9 mouse cellular contexts compared by ENCODE assay signal in the genomic region with DNA sequence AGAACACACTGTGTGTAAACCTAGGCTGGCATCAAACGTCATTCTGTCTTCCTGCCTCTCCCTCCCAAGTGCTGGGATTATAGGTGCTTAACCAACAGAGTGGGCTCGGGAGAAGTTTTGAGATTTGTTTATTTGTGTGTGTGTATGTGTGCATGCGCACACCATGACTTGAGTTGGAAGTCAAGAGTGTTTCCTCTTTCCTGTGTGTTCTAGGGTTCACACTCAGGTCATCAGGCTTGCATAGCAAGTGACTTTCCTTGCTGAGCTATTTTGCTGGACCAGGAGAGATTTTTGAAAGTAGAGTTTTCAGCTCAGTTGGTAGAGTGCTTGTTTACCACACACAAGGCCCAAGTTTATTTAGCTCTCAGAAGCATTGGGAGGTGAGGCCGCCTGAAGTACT. TPM values are rescaled to one million over a fixed set of nuclear protein-coding genes. Genes with fewer than 3 reads are reported as not detected.
A peak's percentile ranks its signal among the peaks of the same experiment; 100 is the strongest.
DNase-seq lines count a peak whose midpoint lies in the region; ATAC-seq and TF ChIP-seq lines count a peak whose summit lies in the region.
"Had no signal": no experiment of that assay in that cellular context is flagged by ENCODE, and none has a peak within 500 bp of the region (broad histone marks: within the 10 kb centered on the region; RNA-seq: fewer than 3 reads in every experiment).

No protein-coding gene starts in this region.

- intact Hi-C loops in left cerebral cortex, postnatal 36 days (cut with DNase I), result no loop called here

- peak overlapping the region; percentile 91; the same call in 1 of the 2 replicates for H3K4me3 ChIP-seq in layer of hippocampus, adult 2 months
- H3K4me3 ChIP-seq in hindbrain, embryonic 13.5 days, result peak overlapping the region; percentile 18; the same call in 1 of the 2 replicates
- no peak overlapping the region for H3K4me3 ChIP-seq in liver, embryonic 15.5 days (replicated peaks)

- peaks cover 23% of the 10 kb centered on the region for H3K36me3 ChIP-seq in hindbrain, embryonic 13.5 days
- H3K36me3 ChIP-seq in liver, embryonic 15.5 days (replicated peaks), result peaks cover 24% of the 10 kb centered on the region
- no peaks in the 10 kb centered on the region; the same call in 1 of the 2 replicates for H3K36me3 ChIP-seq in splenic B cell, adult 2 months (ENCODE audit: control insufficient read depth, insufficient read depth, low read length, poor library complexity, severe bottlenecking)

- H3K4me1 ChIP-seq in hindbrain, embryonic 13.5 days (replicated peaks), result peaks cover 30% of the 10 kb centered on the region
- H3K4me1 ChIP-seq in liver, embryonic 15.5 days (replicated peaks), result peaks cover 42% of the 10 kb centered on the region

- no peak for TF ChIP-seq CTCF in layer of hippocampus, adult 2 months (conservative IDR thresholded peaks at IDR 0.05)

- H3K27me3 ChIP-seq in hindbrain, embryonic 13.5 days, result no peaks in the 10 kb centered on the region
- H3K27me3 ChIP-seq in liver, embryonic 15.5 days, result no peaks in the 10 kb centered on the region
- no peaks in the 10 kb centered on the region for H3K27me3 ChIP-seq in splenic B cell, adult 2 months (ENCODE audit: control insufficient read depth, insufficient read depth, low read length, poor library complexity, severe bottlenecking)
- H3K27me3 ChIP-seq: Patski had no signal

- H3K9me3 ChIP-seq in hindbrain, embryonic 13.5 days, result no peaks in the 10 kb centered on the region
- no peaks in the 10 kb centered on the region for H3K9me3 ChIP-seq in liver, embryonic 15.5 days (replicated peaks)

- H3K4me2 ChIP-seq in hindbrain, embryonic 13.5 days, result peak overlapping the region; percentile 72
- peak overlapping the region; percentile 23 for H3K4me2 ChIP-seq in liver, embryonic 15.5 days

- no peak overlapping the region for H3K9ac ChIP-seq in hindbrain, embryonic 13.5 days
- no peak overlapping the region for H3K9ac ChIP-seq in liver, embryonic 15.5 days

- ATAC-seq in hindbrain, embryonic 13.5 days (ENCODE audit: low FRiP score), result no peak
- ATAC-seq in liver, embryonic 15.5 days (ENCODE audit: insufficient read depth), result no peak
- ATAC-seq: Patski had no signal

- H3K27ac ChIP-seq in layer of hippocampus, adult 2 months, result no peak overlapping the region; the same call in 1 of the 2 replicates
- H3K27ac ChIP-seq in hindbrain, embryonic 13.5 days, result no peak overlapping the region
- peak overlapping the region; percentile 48 for H3K27ac ChIP-seq in liver, embryonic 15.5 days (replicated peaks)

- no peak for DNase-seq in layer of hippocampus, adult 2 months (ENCODE audit: low spot score in 2 of 2)
- no peak for DNase-seq in layer of hippocampus, adult 11-12 months (ENCODE audit: low spot score)
- peak; percentile 26 for DNase-seq in splenic B cell, adult 2 months (ENCODE audit: low read depth, low spot score)
- no peak for DNase-seq in cerebellum, adult 11-12 months
- DNase-seq in left cerebral cortex, postnatal 36 days (ENCODE audit: low spot score in 2 of 2), result no peak
- DNase-seq in layer of hippocampus, adult 9-10 months (ENCODE audit: low spot score), result no peak

- WGBS in hindbrain, embryonic 13.5 days, result 75% methylated on average over 4 of the region's 4 CpGs
- 49% methylated on average over 4 of the region's 4 CpGs for WGBS in liver, embryonic 15.5 days (ENCODE audit: insufficient replicate concordance)

RNA-seq across cellular contexts. Expression of gene Itch, which starts 1.8 kb away (rescaled TPM):
- 10 to 100 TPM; 58.7 to 60.1 TPM for total RNA-seq in layer of hippocampus, adult 2 months (2021)
- polyA plus RNA-seq in hindbrain, embryonic 13.5 days (2015; fragmentation: Nextera tagmentation; extraction: Ambion mirVana), result 46.6 and 51.9 TPM in 2 replicates
- 16.0 and 17.2 TPM in 2 replicates for polyA plus RNA-seq in liver, embryonic 15.5 days (2015; fragmentation: Nextera tagmentation; extraction: Ambion mirVana)
- total RNA-seq in left cerebral cortex, postnatal 36 days (2021), result 10 to 100 TPM; 48.8 to 55.2 TPM
